ENCODE assay signal across 21 mouse cellular contexts in genomic region chr8:125345571-125345970, GRCm38 (mm10).
DNase-seq lines count a peak whose midpoint lies in the region.
"Had no signal": no experiment of that assay in that cellular context is flagged by ENCODE, and none has a peak within 500 bp of the region (broad histone marks: within the 10 kb centered on the region; RNA-seq: fewer than 3 reads in every experiment).

No protein-coding gene starts in this region.

- no peak overlapping the region for H3K4me3 ChIP-seq in hindbrain, embryonic 10.5 days
- H3K4me3 ChIP-seq: heart, embryonic 13.5 days; hindbrain, embryonic 15.5 days; intestine, embryonic 15.5 days; kidney, embryonic 15.5 days; limb, embryonic 10.5 days; midbrain, embryonic 15.5 days; myocyte had no signal

- peaks cover 33% of the 10 kb centered on the region for H3K4me1 ChIP-seq in hindbrain, embryonic 10.5 days (replicated peaks)

- H3K27me3 ChIP-seq in hindbrain, embryonic 10.5 days (ENCODE audit: insufficient read depth, poor library complexity, severe bottlenecking), result peaks cover 19% of the 10 kb centered on the region
- H3K27me3 ChIP-seq: CH12.LX; intestine, embryonic 15.5 days had no signal

- H3K9me3 ChIP-seq in hindbrain, embryonic 10.5 days, result no peaks in the 10 kb centered on the region
- H3K9me3 ChIP-seq: heart, embryonic 13.5 days; hindbrain, embryonic 15.5 days; intestine, embryonic 15.5 days; kidney, embryonic 15.5 days; limb, embryonic 10.5 days; midbrain, embryonic 15.5 days had no signal

- H3K27ac ChIP-seq in hindbrain, embryonic 10.5 days, result no peak overlapping the region
- H3K27ac ChIP-seq: hindbrain, embryonic 15.5 days; intestine, embryonic 15.5 days; kidney, embryonic 15.5 days; limb, embryonic 10.5 days; midbrain, embryonic 15.5 days had no signal

- DNase-seq in cerebellum, postnatal 10 days, result peak; percentile 79 to 81
- DNase-seq in cerebellum, adult 11 months, result no peak
- DNase-seq in layer of hippocampus, adult 11-12 months (ENCODE audit: low spot score), result peak; percentile 40
- no peak for DNase-seq in layer of hippocampus, adult 9-10 months (ENCODE audit: low spot score)
- DNase-seq in adrenal gland, postnatal 25 days, result peak; percentile 42
- peak; percentile 33 to 40 for DNase-seq in layer of hippocampus, postnatal 10 days (ENCODE audit: low spot score in 2 of 2)
- DNase-seq in hindbrain, embryonic 10.5 days (ENCODE audit: low spot score), result no peak
- no peak for DNase-seq in thymus, postnatal 10 days (ENCODE audit: low spot score in 2 of 2)
- DNase-seq: gastrocnemius, postnatal 25 days; heart, postnatal 36 days; kidney, postnatal 4 days; lung, adult 2 months; right cerebral cortex, postnatal 14 days had no signal

- WGBS in hindbrain, embryonic 10.5 days, result 90% methylated on average over 10 of the region's 10 CpGs

- H3K36me3 ChIP-seq in hindbrain, embryonic 10.5 days, result no peaks in the 10 kb centered on the region
- H3K36me3 ChIP-seq: heart, embryonic 13.5 days; hindbrain, embryonic 15.5 days; intestine, embryonic 15.5 days; kidney, embryonic 15.5 days; limb, embryonic 10.5 days; midbrain, embryonic 15.5 days had no signal

Comparison
In these comparisons a context has a peak if more than half of its experiments do, and no peak if none do; other contexts are left out.
1. DNase-seq: peak in cerebellum, postnatal 10 days (2 of 2), layer of hippocampus, adult 11-12 months (single experiment), adrenal gland, postnatal 25 days (single experiment) and layer of hippocampus, postnatal 10 days (2 of 2); none in cerebellum, adult 11 months (single experiment), layer of hippocampus, adult 9-10 months (single experiment), hindbrain, embryonic 10.5 days (single experiment) and thymus, postnatal 10 days (0 of 2).